23 mouse cellular contexts compared by ENCODE assay signal in genomic region chr1:170898413-170899075, GRCm38 (mm10). TPM values are rescaled to one million over a fixed set of nuclear protein-coding genes. Genes with fewer than 3 reads are reported as not detected.
DNase-seq lines count a peak whose midpoint lies in the region; ATAC-seq and TF ChIP-seq lines count a peak whose summit lies in the region.
"Had no signal": no experiment of that assay in that cellular context is flagged by ENCODE, and none has a peak within 500 bp of the region (broad histone marks: within the 10 kb centered on the region; RNA-seq: fewer than 3 reads in every experiment).

No protein-coding gene starts in this region.

- no peak for TF ChIP-seq RAD21 in MEL (IDR thresholded peaks at IDR 0.05; ENCODE audit: low read depth, low read length)

- H3K79me2 ChIP-seq in MEL (ENCODE audit: control insufficient read depth, insufficient read depth, low read length, poor library complexity): no peaks in the 10 kb centered on the region
- no peaks in the 10 kb centered on the region for H3K79me2 ChIP-seq in macrophage (ENCODE audit: inconsistent target)

- H3K4me3 ChIP-seq in liver, embryonic 13.5 days (replicated peaks): no peak overlapping the region
- H3K4me3 ChIP-seq in MEL (ENCODE audit: control insufficient read depth in 1 of 2, insufficient read depth in 1 of 2, low read depth in 2 of 2, low read length in 2 of 2): peak overlapping the region; percentile 53 to 72
- H3K4me3 ChIP-seq in macrophage (ENCODE audit: inconsistent target): no peak overlapping the region
- H3K4me3 ChIP-seq in neural tube, embryonic 15.5 days (replicated peaks): no peak overlapping the region
- H3K4me3 ChIP-seq in layer of hippocampus, adult 2 months: no peak overlapping the region
- H3K4me3 ChIP-seq: embryonic facial prominence, embryonic 12.5 days; hindbrain, embryonic 10.5 days; limb, embryonic 13.5 days; midbrain, embryonic 13.5 days had no signal

- peak in 1 of 2 experiments; percentile 69; a peak in 2 of 4 replicates for TF ChIP-seq EP300 in MEL (IDR thresholded peaks at IDR 0.05; ENCODE audit: low read depth in 1 of 2, low read length in 2 of 2)

- WGBS in liver, embryonic 13.5 days (ENCODE audit: insufficient replicate concordance): 35% methylated on average over 16 of the region's 16 CpGs
- 33% methylated on average over 16 of the region's 16 CpGs for WGBS in macrophage (ENCODE audit: missing documents)
- 82% methylated on average over 16 of the region's 16 CpGs for WGBS in neural tube, embryonic 15.5 days

- no peak overlapping the region for H3K27ac ChIP-seq in liver, embryonic 13.5 days
- H3K27ac ChIP-seq in MEL (ENCODE audit: control insufficient read depth, low read depth, low read length) (no peak overlapping the region), macrophage (peak overlapping the region; percentile 66)
- no peak overlapping the region for H3K27ac ChIP-seq in neural tube, embryonic 15.5 days (replicated peaks)
- H3K27ac ChIP-seq in layer of hippocampus, adult 2 months: no peak overlapping the region; the same call in 1 of the 2 replicates
- H3K27ac ChIP-seq: embryonic facial prominence, embryonic 12.5 days; hindbrain, embryonic 10.5 days; limb, embryonic 13.5 days; midbrain, embryonic 13.5 days had no signal

- H3K4me2 ChIP-seq in liver, embryonic 13.5 days: no peak overlapping the region
- H3K4me2 ChIP-seq in neural tube, embryonic 15.5 days: no peak overlapping the region
- H3K4me2 ChIP-seq: embryonic facial prominence, embryonic 12.5 days; limb, embryonic 13.5 days; midbrain, embryonic 13.5 days had no signal

- no peak overlapping the region for H3K9ac ChIP-seq in liver, embryonic 13.5 days
- peak overlapping the region; percentile 39 for H3K9ac ChIP-seq in MEL (ENCODE audit: control insufficient read depth, low read depth, low read length, poor library complexity, severe bottlenecking)
- H3K9ac ChIP-seq in neural tube, embryonic 15.5 days (replicated peaks): no peak overlapping the region
- H3K9ac ChIP-seq: embryonic facial prominence, embryonic 12.5 days; limb, embryonic 13.5 days; midbrain, embryonic 13.5 days had no signal

- peak; percentile 14; the same call in 1 of the 2 replicates for ATAC-seq in liver, embryonic 13.5 days (ENCODE audit: low read depth)
- ATAC-seq in neural tube, embryonic 15.5 days (ENCODE audit: low FRiP score): no peak
- no peak; the same call in 1 of the 2 replicates for ATAC-seq in megakaryocyte progenitor cell, adult 5-6 weeks (replicated peaks; ENCODE audit: poor library complexity)
- ATAC-seq: forebrain, embryonic 16.5 days; midbrain, embryonic 13.5 days had no signal

- H3K9me3 ChIP-seq in liver, embryonic 13.5 days (replicated peaks): no peaks in the 10 kb centered on the region
- no peaks in the 10 kb centered on the region for H3K9me3 ChIP-seq in MEL (replicated peaks; ENCODE audit: insufficient read depth, low read length)
- no peaks in the 10 kb centered on the region for H3K9me3 ChIP-seq in neural tube, embryonic 15.5 days (replicated peaks)
- H3K9me3 ChIP-seq: embryonic facial prominence, embryonic 12.5 days; hindbrain, embryonic 10.5 days; limb, embryonic 13.5 days; midbrain, embryonic 13.5 days had no signal

- H3K4me1 ChIP-seq in liver, embryonic 13.5 days (replicated peaks): peaks cover 11% of the 10 kb centered on the region
- peaks cover 15 to 21% of the 10 kb centered on the region in 2 experiments for H3K4me1 ChIP-seq in MEL (ENCODE audit: control insufficient read depth in 1 of 2, insufficient read depth in 2 of 2, low read length in 2 of 2)
- H3K4me1 ChIP-seq in neural tube, embryonic 15.5 days: 0 out of 2 replicates have a peak, but pooled peaks cover 3% of the 10 kb centered on the region
- H3K4me1 ChIP-seq: embryonic facial prominence, embryonic 12.5 days; hindbrain, embryonic 10.5 days; limb, embryonic 13.5 days; midbrain, embryonic 13.5 days had no signal

- no peak for DNase-seq in liver, embryonic 13.5 days
- DNase-seq in liver (no peak), A20 (ENCODE audit: low read depth, low spot score) (peak; percentile 89), MEL (ENCODE audit: low read depth, low spot score) (peak; percentile 62)
- DNase-seq in layer of hippocampus, adult 2 months (ENCODE audit: low spot score in 2 of 2): no peak
- DNase-seq: cerebellum, adult 18-20 months; kidney, adult 18-20 months; kidney, postnatal 14 days; retina, postnatal 1 day had no signal

- TF ChIP-seq CTCF in MEL (IDR thresholded peaks at IDR 0.05 in 2 of 3, conservative IDR thresholded peaks at IDR 0.05 in 1 of 3; ENCODE audit: control insufficient read depth in 1 of 3, insufficient read depth in 1 of 3, low read depth in 2 of 3, low read length in 3 of 3, poor library complexity in 1 of 3, severe bottlenecking in 1 of 3): no peak
- TF ChIP-seq CTCF in layer of hippocampus, adult 2 months (conservative IDR thresholded peaks at IDR 0.05): no peak

- no peaks in the 10 kb centered on the region for H3K36me3 ChIP-seq in liver, embryonic 13.5 days
- peaks cover 0 to 13% of the 10 kb centered on the region in 2 experiments; a peak in 2 of 4 replicates for H3K36me3 ChIP-seq in MEL (ENCODE audit: control insufficient read depth in 1 of 2, insufficient read depth in 2 of 2, low read length in 2 of 2)
- no peaks in the 10 kb centered on the region for H3K36me3 ChIP-seq in macrophage (ENCODE audit: inconsistent target)
- H3K36me3 ChIP-seq in neural tube, embryonic 15.5 days: no peaks in the 10 kb centered on the region
- H3K36me3 ChIP-seq: embryonic facial prominence, embryonic 12.5 days; hindbrain, embryonic 10.5 days; limb, embryonic 13.5 days; midbrain, embryonic 13.5 days had no signal

- TF ChIP-seq POLR2A in MEL (IDR thresholded peaks at IDR 0.05; ENCODE audit: control insufficient read depth in 1 of 2, insufficient read depth in 1 of 2, low read depth in 1 of 2, low read length in 2 of 2, poor library complexity in 1 of 2): no peak

- H3K27me3 ChIP-seq in liver, embryonic 13.5 days: peaks cover 7% of the 10 kb centered on the region; the same call in 1 of the 2 replicates
- no peaks in the 10 kb centered on the region for H3K27me3 ChIP-seq in MEL (ENCODE audit: control insufficient read depth in 1 of 2, insufficient read depth in 2 of 2, low read length in 2 of 2)
- peaks cover 27% of the 10 kb centered on the region for H3K27me3 ChIP-seq in neural tube, embryonic 15.5 days (replicated peaks)
- H3K27me3 ChIP-seq: embryonic facial prominence, embryonic 12.5 days had no signal

RNA-seq across cellular contexts. Expression of gene Dusp12, which starts 13.2 kb away (rescaled TPM):
- 23.8 TPM in 2 replicates for polyA plus RNA-seq in liver, embryonic 13.5 days (2015; fragmentation: Nextera tagmentation; extraction: Ambion mirVana)
- 41.8 and 50.0 TPM in 2 replicates for total RNA-seq in MEL (2012; rRNA removed)
- polyA plus RNA-seq in MEL (2012; ENCODE audit: insufficient read depth in 1 of 2, insufficient read length in 2 of 2, low read depth in 1 of 2, low replicate concordance in 2 of 2, missing spikeins in 1 of 2): 10 to 100 TPM in 1 of 2 experiments, not detected in 1; 33.8 TPM
- 10 to 100 TPM in 17 of 26 experiments, 1 to 10 TPM in 9; 3.0 to 37.0 (median 17.2) TPM for total RNA-seq in macrophage (2018; cell fraction: chromatin; rRNA removed)
- total RNA-seq in macrophage (2018; cell fraction: cytosol; rRNA removed): 10 to 100 TPM in 17 of 26 experiments, 1 to 10 TPM in 9; 6.9 to 18.6 (median 12.3) TPM
- total RNA-seq in macrophage (2018; cell fraction: nucleus; rRNA removed): 10 to 100 TPM in 12 of 26 experiments, 1 to 10 TPM in 14; 3.2 to 29.1 (median 9.8) TPM
- polyA plus RNA-seq in macrophage (2018): 9.6 to 14.7 TPM (median 12.1 TPM) in 3 replicates
- 43.5 and 51.7 TPM in 2 replicates for polyA plus RNA-seq in neural tube, embryonic 15.5 days (2015; fragmentation: Nextera tagmentation; extraction: Ambion mirVana)
- 10 to 100 TPM; 15.2 to 19.0 TPM for total RNA-seq in layer of hippocampus, adult 2 months (2021)
- total RNA-seq in megakaryocyte progenitor cell, adult 5-6 weeks (2015): 17.6 and 19.9 TPM in 2 replicates
- total RNA-seq in megakaryocyte progenitor cell, adult 5-6 weeks (2017): 9.4 and 10.3 TPM in 2 replicates

RNA-seq across cellular contexts. Expression of gene Gm26620, which starts 13.7 kb away (rescaled TPM):
- polyA plus RNA-seq in liver, embryonic 13.5 days (2015; fragmentation: Nextera tagmentation; extraction: Ambion mirVana): 0.24 and 0.44 TPM in 2 replicates
- total RNA-seq in MEL (2012; rRNA removed): 3.1 and 5.5 TPM in 2 replicates
- polyA plus RNA-seq in MEL (2012; ENCODE audit: insufficient read depth in 1 of 2, insufficient read length in 2 of 2, low read depth in 1 of 2, low replicate concordance in 2 of 2, missing spikeins in 1 of 2): 1 to 10 TPM in 1 of 2 experiments, not detected in 1; 1.0 TPM
- 1 to 10 TPM in 9 of 26 experiments, not detected in 17; 1.3 to 2.3 (median 1.5) TPM for total RNA-seq in macrophage (2018; cell fraction: chromatin; rRNA removed)
- 1 to 10 TPM in 2 of 26 experiments, under 1 TPM in 24; 0.21 to 1.2 (median 0.51) TPM for total RNA-seq in macrophage (2018; cell fraction: cytosol; rRNA removed)
- total RNA-seq in macrophage (2018; cell fraction: nucleus; rRNA removed): 1 to 10 TPM in 7 of 26 experiments, under 1 TPM in 7, not detected in 12; 0.59 to 2.0 (median 1.1) TPM
- 0.43 to 0.62 TPM (median 0.55 TPM) in 3 replicates for polyA plus RNA-seq in macrophage (2018)
- 0.36 and 0.91 TPM in 2 replicates for polyA plus RNA-seq in neural tube, embryonic 15.5 days (2015; fragmentation: Nextera tagmentation; extraction: Ambion mirVana)
- under 1 TPM; 0.76 to 0.79 TPM for total RNA-seq in layer of hippocampus, adult 2 months (2021)
- 1.3 TPM in 1 of 2 replicates, not detected in the other for total RNA-seq in megakaryocyte progenitor cell, adult 5-6 weeks (2015)
- total RNA-seq in megakaryocyte progenitor cell, adult 5-6 weeks (2017): 0.20 TPM in 1 of 2 replicates, not detected in the other
- polyA plus RNA-seq: embryonic facial prominence, embryonic 12.5 days; hindbrain, embryonic 10.5 days had no signal

RNA-seq across cellular contexts. Expression of gene Fcrlb, which starts 14.2 kb away (rescaled TPM):
- not detected in 2 replicates for polyA plus RNA-seq in liver, embryonic 13.5 days (2015; fragmentation: Nextera tagmentation; extraction: Ambion mirVana)
- not detected in 2 replicates for total RNA-seq in MEL (2012; rRNA removed)
- polyA plus RNA-seq in MEL (2012; ENCODE audit: insufficient read depth in 1 of 2, insufficient read length in 2 of 2, low read depth in 1 of 2, low replicate concordance in 2 of 2, missing spikeins in 1 of 2) (not detected), macrophage (2018) (0.47 to 0.68 TPM in 2 of 3 replicates, not detected in the other)
- total RNA-seq in macrophage (2018; cell fraction: chromatin; rRNA removed): 1 to 10 TPM in 2 of 26 experiments, under 1 TPM in 1, not detected in 23; 0.49 to 6.0 (median 1.0) TPM
- total RNA-seq in macrophage (2018; cell fraction: cytosol; rRNA removed): under 1 TPM in 19 of 26 experiments, not detected in 7; 0.11 to 0.67 (median 0.24) TPM
- total RNA-seq in macrophage (2018; cell fraction: nucleus; rRNA removed): 1 to 10 TPM in 5 of 26 experiments, under 1 TPM in 7, not detected in 14; 0.43 to 5.2 (median 0.76) TPM
- polyA plus RNA-seq in neural tube, embryonic 15.5 days (2015; fragmentation: Nextera tagmentation; extraction: Ambion mirVana): 1.1 and 1.4 TPM in 2 replicates
- under 1 TPM; 0.28 to 0.47 TPM for total RNA-seq in layer of hippocampus, adult 2 months (2021)
- total RNA-seq in megakaryocyte progenitor cell, adult 5-6 weeks (2015): not detected in 2 replicates
- total RNA-seq in megakaryocyte progenitor cell, adult 5-6 weeks (2017): not detected in 2 replicates
- total RNA-seq: adrenal gland, adult 18-20 months; ES-E14; gastrocnemius, adult 18-20 months had no signal
- polyA plus RNA-seq: embryonic facial prominence, embryonic 12.5 days; hindbrain, embryonic 10.5 days; lung, embryonic 16.5 days had no signal

RNA-seq across cellular contexts. Expression of gene Fcrla, which starts 28.8 kb away (rescaled TPM):
- 0.24 and 0.36 TPM in 2 replicates for polyA plus RNA-seq in liver, embryonic 13.5 days (2015; fragmentation: Nextera tagmentation; extraction: Ambion mirVana)
- 0.12 and 0.39 TPM in 2 replicates for total RNA-seq in MEL (2012; rRNA removed)
- polyA plus RNA-seq in MEL (2012; ENCODE audit: insufficient read depth in 1 of 2, insufficient read length in 2 of 2, low read depth in 1 of 2, low replicate concordance in 2 of 2, missing spikeins in 1 of 2): under 1 TPM in 1 of 2 experiments, not detected in 1; 0.18 TPM
- 1 to 10 TPM in 5 of 26 experiments, under 1 TPM in 4, not detected in 17; 0.58 to 2.7 (median 1.1) TPM for total RNA-seq in macrophage (2018; cell fraction: chromatin; rRNA removed)
- 1 to 10 TPM in 2 of 26 experiments, under 1 TPM in 17, not detected in 7; 0.11 to 1.1 (median 0.52) TPM for total RNA-seq in macrophage (2018; cell fraction: cytosol; rRNA removed)
- 1 to 10 TPM in 6 of 26 experiments, under 1 TPM in 7, not detected in 13; 0.46 to 4.4 (median 1.00) TPM for total RNA-seq in macrophage (2018; cell fraction: nucleus; rRNA removed)
- 0.26 to 0.79 TPM (median 0.56 TPM) in 3 replicates for polyA plus RNA-seq in macrophage (2018)
- polyA plus RNA-seq in neural tube, embryonic 15.5 days (2015; fragmentation: Nextera tagmentation; extraction: Ambion mirVana): not detected in 2 replicates
- not detected for total RNA-seq in layer of hippocampus, adult 2 months (2021)
- not detected in 2 replicates for total RNA-seq in megakaryocyte progenitor cell, adult 5-6 weeks (2015)
- not detected in 2 replicates for total RNA-seq in megakaryocyte progenitor cell, adult 5-6 weeks (2017)
- total RNA-seq: ES-E14; gastrocnemius, adult 18-20 months; layer of hippocampus, postnatal 10 days; left cerebral cortex, postnatal 10 days had no signal
- polyA plus RNA-seq: embryonic facial prominence, embryonic 12.5 days; forebrain, embryonic 16.5 days; hindbrain, embryonic 10.5 days; limb, embryonic 13.5 days; lung, embryonic 16.5 days; midbrain, embryonic 13.5 days had no signal

RNA-seq across cellular contexts. Expression of gene Atf6, which starts 31.0 kb away (rescaled TPM):
- 6.1 and 7.9 TPM in 2 replicates for polyA plus RNA-seq in liver, embryonic 13.5 days (2015; fragmentation: Nextera tagmentation; extraction: Ambion mirVana)
- total RNA-seq in MEL (2012; rRNA removed): 11.7 and 14.3 TPM in 2 replicates
- polyA plus RNA-seq in MEL (2012; ENCODE audit: insufficient read depth in 1 of 2, insufficient read length in 2 of 2, low read depth in 1 of 2, low replicate concordance in 2 of 2, missing spikeins in 1 of 2) (10 to 100 TPM in 1 of 2 experiments, not detected in 1; 16.4 TPM), macrophage (2018) (41.4 to 56.5 TPM (median 54.4 TPM) in 3 replicates)
- total RNA-seq in macrophage (2018; cell fraction: chromatin; rRNA removed): 100 to 1,000 TPM in 7 of 26 experiments, 10 to 100 TPM in 19; 32.2 to 113 (median 88.3) TPM
- total RNA-seq in macrophage (2018; cell fraction: cytosol; rRNA removed): 10 to 100 TPM; 39.2 to 72.1 (median 54.7) TPM
- total RNA-seq in macrophage (2018; cell fraction: nucleus; rRNA removed): 100 to 1,000 TPM in 6 of 26 experiments, 10 to 100 TPM in 20; 48.1 to 130 (median 83.2) TPM
- polyA plus RNA-seq in neural tube, embryonic 15.5 days (2015; fragmentation: Nextera tagmentation; extraction: Ambion mirVana): 7.1 and 7.2 TPM in 2 replicates
- total RNA-seq in layer of hippocampus, adult 2 months (2021): 10 to 100 TPM; 51.2 to 51.3 TPM
- 27.6 and 31.8 TPM in 2 replicates for total RNA-seq in megakaryocyte progenitor cell, adult 5-6 weeks (2015)
- 24.3 and 27.5 TPM in 2 replicates for total RNA-seq in megakaryocyte progenitor cell, adult 5-6 weeks (2017)

Comparison
In these comparisons a context has a peak if more than half of its experiments do, and no peak if none do; other contexts are left out.
1. DNase-seq: peak in A20 (single experiment) and MEL (single experiment); none in liver, embryonic 13.5 days (single experiment), liver (single experiment) and layer of hippocampus, adult 2 months (0 of 2).
2. H3K4me3 ChIP-seq: peak in MEL (2 of 2); none in liver, embryonic 13.5 days (single experiment), macrophage (single experiment), neural tube, embryonic 15.5 days (single experiment) and layer of hippocampus, adult 2 months (single experiment).